Mouse (Mus musculus): ENCODE results near the gene Rps28. TPM values are rescaled to one million over a fixed set of nuclear protein-coding genes. Genes with fewer than 3 reads are reported as not detected.

Gene Rps28
- total RNA-seq, 2 experiments from 2014 or later: 728 to 834 TPM

DNA sequence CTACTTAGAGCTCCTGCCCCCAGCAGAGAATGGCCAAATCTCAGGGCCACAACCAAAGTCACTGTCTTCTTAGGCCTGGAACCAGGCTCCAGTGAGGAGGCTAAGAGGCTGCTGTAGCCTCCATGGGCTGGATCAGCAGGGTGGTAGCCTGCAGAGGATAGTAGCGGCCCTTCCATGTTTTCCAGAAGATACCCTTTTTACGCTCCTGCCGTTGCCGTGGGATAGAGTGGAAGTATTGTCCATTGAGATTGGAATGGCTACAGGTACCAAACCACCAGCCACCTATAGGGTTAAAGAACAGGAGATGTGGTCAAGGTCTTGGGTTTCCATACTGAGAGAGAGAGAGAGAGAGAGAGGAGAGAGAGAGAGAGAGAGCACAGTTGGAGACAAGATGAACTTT lies 49.1 kb downstream of the Rps28 start:
- no peak for DNase-seq (ENCODE audit: extremely low spot score in 1 of 2, low spot score in 1 of 2)

DNA sequence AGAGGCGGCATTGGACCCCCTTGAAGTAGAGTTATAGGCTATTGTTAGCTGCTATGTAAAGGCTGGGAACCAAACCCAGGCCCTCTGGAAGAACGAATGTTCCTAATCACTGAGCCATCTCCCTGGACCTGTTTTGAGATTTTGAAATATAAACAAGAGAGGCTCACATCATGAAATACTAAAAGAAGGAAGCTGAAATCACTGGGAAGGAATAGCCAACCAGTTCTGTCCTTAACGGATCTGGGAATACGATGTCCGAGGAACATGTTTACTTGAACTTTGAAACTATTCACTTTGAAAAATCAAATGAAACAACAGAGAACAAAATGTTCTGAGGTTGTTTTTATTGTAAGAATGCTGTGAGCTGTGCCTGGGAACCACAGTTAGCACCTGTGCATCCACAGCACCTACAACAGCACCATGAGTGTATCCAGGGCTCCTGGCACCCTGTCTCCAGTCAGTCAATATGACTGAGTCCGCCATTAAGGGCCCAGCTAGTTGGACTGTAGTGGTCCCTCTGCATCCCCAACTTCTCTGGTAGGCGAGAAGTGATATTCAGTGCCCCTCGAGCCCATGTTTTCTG lies 49.7 kb downstream of the Rps28 start:
- no peak for DNase-seq (ENCODE audit: extremely low spot score in 1 of 2, low spot score in 1 of 2)

DNA sequence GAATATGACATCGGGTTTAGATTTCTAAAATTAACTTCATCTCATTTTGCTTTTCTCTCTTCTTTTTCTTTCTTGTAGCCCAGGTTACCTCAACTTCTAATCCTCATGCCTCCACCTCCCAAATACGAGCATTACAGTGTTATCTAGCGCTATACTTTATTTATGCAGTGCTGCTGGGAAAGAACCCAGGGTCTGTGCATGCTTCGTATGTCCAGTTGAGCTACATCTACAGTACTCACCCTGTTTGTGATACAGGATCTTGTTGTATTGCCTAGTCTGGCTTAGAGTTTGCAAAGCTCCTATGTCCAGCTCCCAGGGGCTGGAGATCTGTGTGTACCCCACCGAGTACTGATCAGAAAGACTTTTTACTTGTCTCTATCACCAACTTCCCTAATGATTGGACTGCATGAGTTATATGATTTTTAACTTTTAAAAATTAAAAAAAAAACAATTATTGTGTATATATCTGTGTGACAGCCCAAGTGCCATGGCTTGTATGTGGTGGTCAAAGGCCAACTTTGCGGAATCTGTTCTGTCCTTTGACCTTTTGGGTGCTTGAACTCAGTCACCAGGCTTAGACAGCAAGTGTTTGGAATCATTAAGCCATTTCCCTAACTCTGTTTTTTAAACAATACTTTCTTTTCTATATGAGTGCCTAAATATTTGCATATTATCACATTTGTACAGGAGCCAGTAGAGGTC lies 50.3 kb downstream of the Rps28 start:
- DNase-seq (ENCODE audit: extremely low spot score in 1 of 2, low spot score in 1 of 2): no peak

DNA sequence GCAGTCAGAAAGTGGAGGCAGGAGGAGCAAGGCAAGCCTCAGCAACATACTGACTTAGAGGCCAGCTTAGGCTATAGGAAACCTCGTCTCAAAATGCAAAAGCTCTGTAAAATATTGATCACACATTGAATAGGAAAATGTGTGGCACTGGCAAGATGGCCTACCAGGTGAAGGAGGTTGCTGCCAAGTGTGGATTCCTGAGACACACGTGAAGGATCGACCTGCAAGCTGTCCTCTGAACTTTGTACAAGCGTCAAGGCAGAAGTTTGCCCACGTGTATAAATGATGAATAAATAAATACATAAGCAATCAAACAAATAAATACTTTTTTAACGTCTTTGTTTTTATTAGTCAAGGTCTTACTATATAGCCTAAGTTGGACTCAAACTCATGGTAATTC lies 50.9 kb downstream of the Rps28 start:
- no peak for DNase-seq (ENCODE audit: extremely low spot score in 1 of 2, low spot score in 1 of 2)

DNA sequence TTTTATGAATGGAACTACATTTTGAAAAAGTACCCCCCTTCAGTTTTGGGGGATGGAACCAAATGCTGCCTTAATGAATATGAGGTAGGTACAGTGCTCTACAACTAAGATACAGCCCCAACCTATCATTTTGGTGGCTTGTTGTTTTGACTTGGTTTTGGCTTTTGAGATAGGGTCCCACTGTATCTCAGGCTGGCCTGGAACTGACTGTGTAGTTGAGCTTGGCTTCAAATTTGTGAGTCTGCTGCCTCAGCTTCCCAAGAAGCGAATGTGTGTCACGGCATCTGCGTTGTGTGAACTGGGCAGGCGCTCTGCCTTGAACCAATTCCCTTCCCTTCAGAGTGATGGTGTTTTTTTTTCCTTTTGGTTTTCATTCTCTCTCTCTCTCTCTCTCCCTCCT lies 52.7 kb downstream of the Rps28 start:
- no peak for DNase-seq (ENCODE audit: extremely low spot score in 1 of 2, low spot score in 1 of 2)

Other genes with a start within 250 kb of the Rps28 start
- 10 to 100 TPM; 42.8 to 52.2 TPM for gene Zfp414, start 195.5 kb downstream of the Rps28 start, total RNA-seq (2021)
- gene Pram1, start 186.5 kb downstream of the Rps28 start, total RNA-seq (2021): under 1 TPM in 1 of 2 experiments, not detected in 1; 0.27 TPM
- 100 to 1,000 TPM; 129 to 152 TPM for gene Hnrnpm, start 137.7 kb downstream of the Rps28 start, total RNA-seq (2021)
- 10 to 100 TPM; 80.9 to 84.4 TPM for gene March2, start 105.9 kb downstream of the Rps28 start, total RNA-seq (2021)
- gene Rab11b, start 64.0 kb downstream of the Rps28 start, total RNA-seq (2021): 100 to 1,000 TPM; 304 to 328 TPM
- 1 to 10 TPM; 3.8 to 4.0 TPM for gene Angptl4, start 42.7 kb downstream of the Rps28 start, total RNA-seq (2021)
- 10 to 100 TPM; 27.8 to 35.8 TPM for gene Kank3, start 14.0 kb downstream of the Rps28 start, total RNA-seq (2021)
- gene Ndufa7, start within 50 bp of the Rps28 start, total RNA-seq (2021): 100 to 1,000 TPM; 214 to 222 TPM
- gene Cd320, start 18.5 kb upstream of the Rps28 start, total RNA-seq (2021): 10 to 100 TPM; 23.7 to 23.8 TPM
- not detected for gene Gm7029, start 49.3 kb upstream of the Rps28 start, total RNA-seq (2021)
- 1 to 10 TPM; 1.9 to 2.1 TPM for gene Kifc1, start 66.1 kb upstream of the Rps28 start, total RNA-seq (2021)
- gene Platr17, start 80.6 kb upstream of the Rps28 start, total RNA-seq (2021): not detected
- gene Daxx, start 84.9 kb upstream of the Rps28 start, total RNA-seq (2021): 10 to 100 TPM; 27.4 to 27.9 TPM
- gene Tapbp, start 91.3 kb upstream of the Rps28 start, total RNA-seq (2021): 10 to 100 TPM; 36.2 to 37.0 TPM
- 10 to 100 TPM; 27.7 to 29.6 TPM for gene Zbtb22, start 91.3 kb upstream of the Rps28 start, total RNA-seq (2021)
- 10 to 100 TPM; 53.4 to 72.7 TPM for gene Rgl2, start 105.0 kb upstream of the Rps28 start, total RNA-seq (2021)
- gene Pfdn6, start 115.8 kb upstream of the Rps28 start, total RNA-seq (2021): 10 to 100 TPM; 95.7 to 97.8 TPM
- gene Wdr46, start 116.1 kb upstream of the Rps28 start, total RNA-seq (2021): 10 to 100 TPM; 13.2 to 14.2 TPM
- 1 to 10 TPM; 6.0 to 6.6 TPM for gene B3galt4, start 126.9 kb upstream of the Rps28 start, total RNA-seq (2021)
- 10 to 100 TPM; 85.0 to 95.9 TPM for gene Vps52, start 131.2 kb upstream of the Rps28 start, total RNA-seq (2021)
- gene Rps18, start 131.4 kb upstream of the Rps28 start, total RNA-seq (2021): 100 to 1,000 TPM; 311 to 351 TPM
- 10 to 100 TPM; 15.8 to 19.7 TPM for gene H2-K1, start 175.8 kb upstream of the Rps28 start, total RNA-seq (2021)
- 10 to 100 TPM; 37.1 to 44.3 TPM for gene Ring1, start 200.1 kb upstream of the Rps28 start, total RNA-seq (2021)
- gene H2-Ke6, start 203.5 kb upstream of the Rps28 start, total RNA-seq (2021): 10 to 100 TPM; 54.3 to 63.9 TPM
- gene Slc39a7, start 207.1 kb upstream of the Rps28 start, total RNA-seq (2021): 10 to 100 TPM; 94.3 to 95.5 TPM
- 10 to 100 TPM; 76.0 to 83.6 TPM for gene Rxrb, start 207.2 kb upstream of the Rps28 start, total RNA-seq (2021)
- 10 to 100 TPM; 23.5 to 25.3 TPM for gene Col11a2, start 214.9 kb upstream of the Rps28 start, total RNA-seq (2021)

All from layer of hippocampus, postnatal 25 days (tissue).